Mouse (Mus musculus) kidney, adult 18-20 months (tissue): ENCODE results near the gene Ppp2r5d.
A peak's percentile ranks its signal among the peaks of the same experiment; 100 is the strongest.

ENCODE experiments used
- DNase-seq: peaks from one replicate; pipeline ENCODE4 v3.0.0; 2021

Ppp2r5d gene

DNA sequence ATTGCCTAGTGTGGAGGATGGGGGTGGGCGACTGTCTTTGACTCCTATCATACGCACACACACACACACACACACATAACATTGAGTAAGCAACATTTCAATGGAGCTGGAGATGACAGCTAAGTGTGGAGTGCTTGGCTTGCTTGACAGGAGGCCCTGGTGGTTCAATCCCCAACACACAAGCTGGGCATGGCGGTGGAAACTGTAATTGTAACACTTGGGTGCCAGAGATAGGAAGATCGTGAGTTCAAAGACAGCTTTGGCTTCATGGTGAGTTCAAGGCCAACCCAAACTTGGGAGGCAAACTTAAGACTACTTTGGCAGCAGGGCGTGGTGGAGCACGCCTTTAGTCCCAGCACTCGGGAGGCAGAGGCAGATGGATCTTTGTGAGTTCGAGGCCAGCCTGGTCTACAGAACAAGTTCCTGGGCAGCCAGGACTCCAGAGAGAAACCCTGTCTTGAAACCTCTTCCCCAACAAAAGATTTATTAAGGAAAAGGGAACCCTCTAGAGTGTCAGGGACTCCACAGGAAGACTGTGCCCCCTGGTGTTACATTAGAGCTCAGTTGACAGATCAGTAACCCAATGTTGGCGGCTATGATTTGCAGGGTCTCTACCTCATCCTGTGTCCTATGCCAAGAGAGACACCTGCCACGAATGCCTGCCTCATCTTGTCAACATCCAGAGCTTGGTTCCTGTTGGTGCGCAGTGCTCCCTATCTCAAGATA is 10.0 kb upstream of the Ppp2r5d start:
- no peak for DNase-seq

GRCm38 (mm10) chr17:46713849-46714248 is 8.9 kb upstream of the Ppp2r5d start:
- DNase-seq: no peak

GRCm38 (mm10) chr17:46712442-46712841 is 7.5 kb upstream of the Ppp2r5d start:
- no peak for DNase-seq

GRCm38 (mm10) chr17:46711612-46712271 is 6.8 kb upstream of the Ppp2r5d start:
- peak; percentile 61 for DNase-seq

DNA sequence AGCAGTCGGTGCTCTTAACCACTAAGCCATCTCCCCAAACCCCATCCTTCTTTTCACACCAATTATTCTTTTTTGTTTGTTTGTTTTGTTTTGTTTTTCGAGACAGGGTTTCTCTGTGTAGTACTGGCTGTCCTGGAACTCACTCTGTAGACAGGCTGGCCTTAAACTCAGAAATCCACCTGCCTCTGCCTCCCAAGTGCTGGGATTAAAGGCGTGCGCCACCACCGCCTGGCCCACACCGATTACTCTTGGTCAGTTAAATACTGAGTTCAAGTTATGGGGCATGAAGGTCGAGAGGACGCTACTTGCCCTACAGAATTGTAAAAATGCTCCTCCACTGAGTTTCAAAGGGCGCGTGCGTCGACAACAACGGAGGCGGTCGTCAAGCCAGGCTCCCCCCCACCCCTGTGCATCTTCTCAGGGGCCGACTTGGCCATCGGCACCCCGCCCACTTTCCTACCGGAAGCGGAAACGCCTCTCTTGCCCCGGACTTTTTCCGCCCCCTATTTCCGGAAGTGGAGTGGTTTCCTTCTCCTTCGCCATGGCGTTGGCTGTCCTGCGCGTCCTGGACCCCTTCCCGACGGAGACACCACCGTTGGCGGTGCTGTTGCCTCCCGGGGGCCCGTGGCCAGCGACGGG is 6.2 kb upstream of the Ppp2r5d start, which contains the start of gene Pex6:
Gene Pex6, plus strand, starts transcription at position 505 of the 639 bp plus-strand sequence.
- peak; percentile 93 for DNase-seq

- no peak for DNase-seq
Observed at GRCm38 (mm10) chr17:46706375-46707089, 1.6 kb upstream of the Ppp2r5d start.

GRCm38 (mm10) chr17:46703971-46704886 is 682 bp downstream of the Ppp2r5d start:
- DNase-seq: no peak

GRCm38 (mm10) chr17:46702506-46702905 is 2.4 kb downstream of the Ppp2r5d start:
- DNase-seq: no peak

DNA sequence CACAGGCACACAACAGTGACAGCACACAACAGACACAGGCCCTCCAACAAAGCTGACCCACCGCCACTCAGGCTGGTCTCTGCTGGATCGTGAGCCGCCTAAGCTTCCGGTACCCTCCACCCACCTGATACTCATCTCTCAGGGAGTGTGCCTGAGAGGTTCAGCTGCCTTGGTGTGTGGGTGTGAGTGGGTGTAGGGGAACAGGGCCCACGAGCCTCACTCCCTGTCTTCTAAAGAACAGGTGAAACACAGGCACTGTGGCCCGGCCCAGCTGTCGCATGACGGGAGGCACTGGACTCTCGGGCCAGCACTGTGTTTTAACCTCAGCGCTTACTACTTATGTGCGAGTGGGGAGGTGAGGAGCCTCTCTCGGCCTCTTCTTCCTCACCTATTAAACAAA is 2.8 kb downstream of the Ppp2r5d start:
- DNase-seq: no peak

- DNase-seq: no peak
Observed at GRCm38 (mm10) chr17:46701489-46701888, 3.4 kb downstream of the Ppp2r5d start.

- no peak for DNase-seq
Observed at GRCm38 (mm10) chr17:46699912-46700311, 5.0 kb downstream of the Ppp2r5d start.

DNA sequence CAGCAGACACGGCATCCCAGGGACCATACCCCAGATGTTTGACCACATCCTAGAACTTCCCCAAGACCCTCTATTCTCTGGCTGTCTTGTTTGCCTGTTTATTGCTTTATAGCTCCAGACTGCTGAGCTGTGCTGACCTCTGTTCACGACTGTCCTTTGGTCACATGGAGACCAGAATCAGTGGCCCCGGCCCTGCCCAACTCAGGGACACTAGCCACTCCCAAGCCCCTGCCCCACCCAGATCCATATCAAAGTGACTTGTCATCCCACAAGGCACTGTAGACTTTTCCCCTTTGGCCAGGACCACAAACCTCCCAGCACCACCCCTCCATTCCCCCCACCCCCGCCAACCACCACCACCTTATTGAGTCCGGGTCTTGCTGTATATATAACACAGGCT is 5.7 kb downstream of the Ppp2r5d start:
- no peak for DNase-seq

DNA sequence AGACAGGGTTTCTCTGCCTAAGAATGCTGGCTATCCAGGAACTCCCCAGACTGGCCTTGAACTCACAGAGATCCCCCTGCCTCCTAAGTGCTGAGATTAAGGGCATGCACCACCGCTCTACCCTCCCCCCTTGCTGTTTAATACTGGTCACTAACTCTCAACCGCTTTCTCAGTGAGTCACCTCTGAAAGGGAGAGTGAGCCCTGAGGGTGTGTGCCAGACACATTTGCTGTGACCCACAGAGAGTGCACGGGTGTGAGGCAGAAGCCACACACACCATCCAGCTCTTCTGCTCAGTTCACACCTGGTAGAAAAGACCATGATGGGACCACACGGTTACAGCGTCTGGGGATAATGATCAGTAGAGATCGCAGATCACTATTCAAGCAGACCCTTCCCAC is 6.4 kb downstream of the Ppp2r5d start:
- no peak for DNase-seq

GRCm38 (mm10) chr17:46694517-46695063 is 10.3 kb downstream of the Ppp2r5d start:
- no peak for DNase-seq

DNA sequence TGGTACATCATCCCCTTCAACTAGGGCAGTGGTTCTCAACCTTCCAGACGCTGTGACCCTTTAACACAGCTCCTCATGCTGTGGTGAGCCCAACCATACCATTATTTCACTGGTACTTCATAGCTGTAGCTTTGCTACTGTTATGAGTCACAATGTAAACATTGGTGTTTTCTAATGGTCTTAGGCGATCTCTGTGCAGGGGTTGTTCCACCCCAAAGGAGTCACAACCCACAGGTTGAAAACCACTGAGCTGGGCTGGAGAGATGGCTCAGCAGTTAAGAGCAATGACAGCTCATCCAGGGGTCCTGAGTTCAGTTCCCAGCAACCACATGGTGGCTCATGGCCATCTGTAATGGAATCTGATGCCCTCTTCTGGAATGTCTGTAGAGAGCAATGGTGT is 13.5 kb downstream of the Ppp2r5d start:
- DNase-seq: no peak

GRCm38 (mm10) chr17:46690665-46691064 is 14.2 kb downstream of the Ppp2r5d start:
- DNase-seq: no peak

DNA sequence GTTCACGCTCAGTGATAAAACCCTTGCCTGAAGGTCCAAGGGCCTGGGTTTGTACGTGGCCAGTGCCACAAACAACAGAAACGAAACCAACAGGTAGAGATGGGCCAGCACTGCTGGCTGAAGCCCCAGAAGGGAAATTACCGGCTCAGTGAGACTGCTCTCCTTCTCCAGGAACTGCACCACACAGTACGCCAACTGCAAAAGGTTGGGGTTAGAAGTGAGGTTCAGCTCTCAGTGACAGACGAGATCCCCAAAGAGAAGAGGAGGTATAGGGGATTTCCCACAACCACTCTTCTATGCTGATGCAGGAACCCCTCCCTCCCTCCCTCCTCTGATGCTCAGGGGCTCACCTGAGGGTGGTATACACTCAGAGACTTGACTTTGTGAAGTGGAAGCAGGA is 19.0 kb downstream of the Ppp2r5d start:
- no peak for DNase-seq

- DNase-seq: no peak
Observed at GRCm38 (mm10) chr17:46682654-46683389, 22.1 kb downstream of the Ppp2r5d start.

GRCm38 (mm10) chr17:46681466-46682118 is 23.3 kb downstream of the Ppp2r5d start:
- DNase-seq: no peak

- peak; percentile 97 for DNase-seq
Observed at GRCm38 (mm10) chr17:46680760-46681373, 24.0 kb downstream of the Ppp2r5d start, which contains the start of gene Klhdc3. Gene Klhdc3, minus strand, starts transcription at chr17:46680914.
